Mouse (Mus musculus): Measurements from ENCODE around the gene Magi1. TPM values are rescaled to one million over a fixed set of nuclear protein-coding genes. Genes with fewer than 3 reads are reported as not detected.

The Magi1 gene
- total and polyA plus RNA-seq, 3 experiments = not detected

GRCm38 (mm10) chr6:94189379-94189778 is 94.3 kb downstream of the Magi1 start:
- no peak overlapping the region for H3K9ac ChIP-seq (ENCODE audit: control insufficient read depth, low read depth, low read length, poor library complexity, severe bottlenecking)
- TF ChIP-seq E2F4 (IDR thresholded peaks at IDR 0.05; ENCODE audit: borderline replicate concordance, low read depth, low read length) = no peak
- no peak for TF ChIP-seq MEF2A (IDR thresholded peaks at IDR 0.05; ENCODE audit: extremely low read depth, insufficient replicate concordance, low read depth, low read length, poor library complexity, severe bottlenecking)
- no peak for TF ChIP-seq GABPA (IDR thresholded peaks at IDR 0.05; ENCODE audit: low read depth, low read length)
- TF ChIP-seq MAFK (IDR thresholded peaks at IDR 0.05; ENCODE audit: borderline replicate concordance, low read depth, low read length) = no peak
- no peak for TF ChIP-seq ZC3H11A (IDR thresholded peaks at IDR 0.05; ENCODE audit: low read depth, low read length)
- no peak for TF ChIP-seq TBP (IDR thresholded peaks at IDR 0.05; ENCODE audit: low read depth, low read length)
- TF ChIP-seq CHD1 (IDR thresholded peaks at IDR 0.05; ENCODE audit: low read depth, low read length) = no peak
- TF ChIP-seq NELFE (IDR thresholded peaks at IDR 0.05; ENCODE audit: low read depth, low read length) = no peak
- H3K79me2 ChIP-seq (ENCODE audit: control insufficient read depth, insufficient read depth, low read length, poor library complexity) = no peaks in the 10 kb centered on the region
- H3K36me3 ChIP-seq (ENCODE audit: control insufficient read depth in 1 of 2, insufficient read depth in 2 of 2, low read length in 2 of 2) = no peaks in the 10 kb centered on the region
- H3K27ac ChIP-seq (ENCODE audit: control insufficient read depth, low read depth, low read length) = no peak overlapping the region
- H3K4me3 ChIP-seq (ENCODE audit: control insufficient read depth in 1 of 2, insufficient read depth in 1 of 2, low read depth in 2 of 2, low read length in 2 of 2) = no peak overlapping the region
- no peaks in the 10 kb centered on the region for H3K9me3 ChIP-seq (replicated peaks; ENCODE audit: insufficient read depth, low read length)
- H3K4me1 ChIP-seq (ENCODE audit: control insufficient read depth in 1 of 2, insufficient read depth in 2 of 2, low read length in 2 of 2) = no peaks in the 10 kb centered on the region
- H3K27me3 ChIP-seq (ENCODE audit: control insufficient read depth in 1 of 2, insufficient read depth in 2 of 2, low read length in 2 of 2) = no peaks in the 10 kb centered on the region
- no peak for DNase-seq (ENCODE audit: low read depth, low spot score)

- no peaks in the 10 kb centered on the region for H3K27me3 ChIP-seq (ENCODE audit: control insufficient read depth in 1 of 2, insufficient read depth in 2 of 2, low read length in 2 of 2)
- H3K27ac ChIP-seq (ENCODE audit: control insufficient read depth, low read depth, low read length) = no peak overlapping the region
- no peak for DNase-seq (ENCODE audit: low read depth, low spot score)
- no peak overlapping the region for H3K9ac ChIP-seq (ENCODE audit: control insufficient read depth, low read depth, low read length, poor library complexity, severe bottlenecking)
- TF ChIP-seq MYB (IDR thresholded peaks at IDR 0.05; ENCODE audit: low read depth, low read length) (no peak), POLR2AphosphoS2 (IDR thresholded peaks at IDR 0.05; ENCODE audit: low read length) (no peak), EP300 (IDR thresholded peaks at IDR 0.05; ENCODE audit: low read depth in 1 of 2, low read length in 2 of 2) (no peak), ETS1 (IDR thresholded peaks at IDR 0.05; ENCODE audit: low read depth, low read length) (no peak), ZKSCAN1 (IDR thresholded peaks at IDR 0.05; ENCODE audit: low read depth, low read length) (no peak), MXI1 (IDR thresholded peaks at IDR 0.05; ENCODE audit: low read depth, low read length) (no peak), JUND (IDR thresholded peaks at IDR 0.05; ENCODE audit: low read depth, low read length) (no peak), SMC3 (IDR thresholded peaks at IDR 0.05; ENCODE audit: low read depth, low read length) (no peak), CTCF (IDR thresholded peaks at IDR 0.05 in 2 of 3, conservative IDR thresholded peaks at IDR 0.05 in 1 of 3; ENCODE audit: control insufficient read depth in 1 of 3, insufficient read depth in 1 of 3, low read depth in 2 of 3, low read length in 3 of 3, poor library complexity in 1 of 3, severe bottlenecking in 1 of 3) (no peak), ELF1 (IDR thresholded peaks at IDR 0.05; ENCODE audit: low read depth, low read length) (no peak), MEF2A (IDR thresholded peaks at IDR 0.05; ENCODE audit: extremely low read depth, insufficient replicate concordance, low read depth, low read length, poor library complexity, severe bottlenecking) (no peak), SIN3A (IDR thresholded peaks at IDR 0.05; ENCODE audit: low read length) (no peak), MAZ (IDR thresholded peaks at IDR 0.05; ENCODE audit: low read depth, low read length) (no peak), ZNF384 (IDR thresholded peaks at IDR 0.05; ENCODE audit: low read depth, low read length) (no peak), TAL1 (IDR thresholded peaks at IDR 0.05; ENCODE audit: low read length) (no peak), ZMIZ1 (IDR thresholded peaks at IDR 0.05; ENCODE audit: low read depth, low read length) (no peak), TCF12 (IDR thresholded peaks at IDR 0.05; ENCODE audit: low read depth, low read length) (no peak), POLR2AphosphoS5 (IDR thresholded peaks at IDR 0.05; ENCODE audit: borderline replicate concordance, low read depth, low read length) (no peak), UBTF (IDR thresholded peaks at IDR 0.05; ENCODE audit: borderline replicate concordance, insufficient read depth, low read depth, low read length) (no peak)
- H3K79me2 ChIP-seq (ENCODE audit: control insufficient read depth, insufficient read depth, low read length, poor library complexity) = no peaks in the 10 kb centered on the region
- no peaks in the 10 kb centered on the region for H3K9me3 ChIP-seq (replicated peaks; ENCODE audit: insufficient read depth, low read length)
- no peak overlapping the region for H3K4me3 ChIP-seq (ENCODE audit: control insufficient read depth in 1 of 2, insufficient read depth in 1 of 2, low read depth in 2 of 2, low read length in 2 of 2)
- no peaks in the 10 kb centered on the region for H3K4me1 ChIP-seq (ENCODE audit: control insufficient read depth in 1 of 2, insufficient read depth in 2 of 2, low read length in 2 of 2)
- no peaks in the 10 kb centered on the region for H3K36me3 ChIP-seq (ENCODE audit: control insufficient read depth in 1 of 2, insufficient read depth in 2 of 2, low read length in 2 of 2)
Measured at GRCm38 (mm10) chr6:94186628-94187319, 96.9 kb downstream of the Magi1 start.

All from MEL (cell line).